Mouse (Mus musculus) E14TG2a.4 (cell line): Measurements from ENCODE around the gene Tab1.

ENCODE experiments used
- CTCF ChIP-seq: conservative IDR thresholded peaks from 2 replicates; pipeline ENCODE4 v1.5.1; 2014; ENCODE audit warnings: low read length
- NANOG ChIP-seq: IDR thresholded peaks from 2 replicates; pipeline ENCODE4 v1.6.1; 2014; ENCODE audit warnings: borderline replicate concordance, low read length, mixed read lengths
- POU5F1 ChIP-seq: IDR thresholded peaks from 2 replicates; pipeline ENCODE4 v1.6.1; 2014; ENCODE audit warnings: low read length, borderline replicate concordance

- no peak for TF ChIP-seq CTCF
- TF ChIP-seq NANOG = no peak
- TF ChIP-seq POU5F1 = no peak
These were observed 73.2 kb downstream of the Tab1 start for GRCm38 (mm10) chr15:80206057-80206565.
